Mouse (Mus musculus): Measurements from ENCODE around the gene Insrr.
"Not testable (repeated sequence)": the region's sequence is repeated elsewhere in the genome, so short reads cannot be mapped to it uniquely, and the experiment has no call there.

Insrr gene

DNA sequence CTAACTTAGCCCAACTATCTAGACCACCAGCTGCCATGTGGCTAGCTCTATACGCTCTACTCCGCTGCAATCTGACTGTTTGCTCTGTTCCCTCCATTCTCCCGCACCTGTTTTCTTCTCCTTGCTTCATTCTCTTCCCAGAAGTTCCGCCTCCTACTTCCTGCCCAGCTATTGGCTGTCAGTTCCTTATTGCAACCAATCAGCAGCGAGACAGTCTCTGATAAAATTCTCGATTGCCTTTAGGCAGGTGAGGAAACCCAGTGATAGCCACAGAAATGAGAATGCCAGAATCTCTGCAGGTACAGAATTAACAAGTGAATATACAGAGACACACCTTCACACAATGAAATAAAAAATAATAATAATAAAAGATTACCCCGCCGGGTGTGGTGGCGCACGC, 32.3 kb downstream of the Insrr start:
- no peak for DNase-seq (ENCODE audit: extremely low read depth, low read depth, low spot score)

- no peak for DNase-seq (ENCODE audit: extremely low read depth, low read depth, low spot score)
These were observed 35.5 kb downstream of the Insrr start for GRCm38 (mm10) chr3:87832109-87832859.

DNA sequence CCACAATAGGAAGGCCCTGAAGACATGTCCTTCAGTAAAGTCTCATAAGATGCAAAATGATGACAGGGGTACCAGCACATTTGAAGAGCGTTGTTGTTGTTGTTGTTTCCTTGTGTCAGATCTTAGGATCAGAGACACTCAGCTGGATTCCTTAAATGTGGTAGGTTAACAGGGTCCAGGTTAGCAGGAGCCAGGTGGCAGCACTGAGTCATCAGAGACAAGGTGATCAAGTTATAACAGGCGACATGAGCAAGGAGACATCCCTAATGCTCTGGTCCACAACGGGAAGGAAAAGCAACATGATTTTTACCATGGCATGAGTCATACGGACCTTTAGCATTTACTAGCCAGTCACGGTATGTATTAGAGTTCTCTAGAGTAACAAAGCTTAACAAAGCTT, 36.7 kb downstream of the Insrr start:
- no peak for DNase-seq (ENCODE audit: extremely low read depth, low read depth, low spot score)

DNA sequence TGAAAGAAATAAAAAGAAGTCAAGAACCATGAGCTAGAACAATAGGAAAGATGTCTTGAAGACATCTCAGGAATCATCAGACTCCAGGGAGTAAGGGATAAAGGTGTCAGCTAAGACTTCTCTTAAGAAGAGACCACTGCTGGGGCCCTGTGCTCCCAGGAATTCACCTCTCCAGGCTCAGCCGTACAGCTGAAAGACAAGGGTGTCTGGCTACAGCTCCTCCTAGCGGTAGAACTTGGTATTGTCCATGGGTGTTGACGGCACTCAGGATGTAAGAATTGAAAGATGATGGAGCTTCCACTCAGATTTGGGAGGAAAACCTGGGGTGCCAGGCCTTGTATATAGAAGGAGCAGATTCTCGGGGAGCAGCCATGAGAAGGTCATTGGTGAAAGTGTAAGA, 41.9 kb downstream of the Insrr start:
- no peak for DNase-seq (ENCODE audit: extremely low read depth, low read depth, low spot score)

GRCm38 (mm10) chr3:87840858-87841257, 44.1 kb downstream of the Insrr start:
- no peak for DNase-seq (ENCODE audit: extremely low read depth, low read depth, low spot score)

GRCm38 (mm10) chr3:87844981-87845380, 48.2 kb downstream of the Insrr start:
- no peak for DNase-seq (ENCODE audit: extremely low read depth, low read depth, low spot score)

GRCm38 (mm10) chr3:87846186-87846585, 49.4 kb downstream of the Insrr start:
- no peak for DNase-seq (ENCODE audit: extremely low read depth, low read depth, low spot score)

DNA sequence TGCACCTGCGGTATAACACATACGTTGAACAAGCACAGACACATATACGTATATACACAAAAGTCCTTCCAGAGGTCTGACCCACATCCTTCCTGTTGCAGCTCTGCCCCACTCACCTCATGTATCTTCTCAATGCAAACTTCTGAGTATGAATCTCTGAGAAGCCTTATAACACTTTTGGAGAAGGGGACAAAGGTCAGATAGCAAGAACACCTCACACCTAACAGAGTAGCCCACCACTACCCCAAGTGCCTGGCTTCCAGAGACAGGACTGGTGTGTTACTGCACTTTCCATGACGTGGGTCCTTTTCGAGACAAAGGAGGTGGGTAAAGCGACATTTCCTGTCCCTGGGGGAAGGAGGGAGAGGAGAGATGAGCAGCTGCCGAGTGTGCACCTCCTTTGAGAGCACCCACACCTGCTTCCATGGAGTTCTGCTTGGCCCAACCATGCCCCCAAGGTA, 49.9 kb downstream of the Insrr start, which contains the start of gene Sh2d2a:
Gene Sh2d2a (plus strand): TSS at position 106 of the 461 bp plus-strand sequence.
- DNase-seq (ENCODE audit: extremely low read depth, low read depth, low spot score), result no peak

- DNase-seq (ENCODE audit: extremely low read depth, low read depth, low spot score), result no peak
These were observed 50.9 kb downstream of the Insrr start for GRCm38 (mm10) chr3:87847680-87848079.

DNA sequence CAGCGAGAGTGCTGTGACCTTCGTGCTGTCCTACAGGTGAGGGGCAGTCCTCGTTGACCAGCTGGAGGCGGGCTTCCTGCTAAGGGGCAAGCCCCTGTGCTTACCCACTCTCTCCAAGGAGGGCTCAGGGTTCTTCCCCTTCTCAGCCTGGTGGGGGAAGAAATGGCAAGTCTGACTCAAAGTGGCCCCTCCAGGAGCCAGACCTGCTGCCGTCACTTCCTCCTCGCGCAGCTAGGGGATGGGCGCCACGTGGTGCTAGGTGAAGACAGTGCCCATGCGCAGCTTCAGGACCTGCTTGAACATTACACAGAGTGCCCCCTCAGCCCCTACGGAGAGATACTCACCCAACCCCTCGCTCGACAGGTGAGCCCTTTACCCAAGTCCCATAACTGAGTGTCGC, 52.4 kb downstream of the Insrr start:
- DNase-seq (ENCODE audit: extremely low read depth, low read depth, low spot score), result no peak

- no peak for DNase-seq (ENCODE audit: extremely low read depth, low read depth, low spot score)
These were observed 58.2 kb downstream of the Insrr start for GRCm38 (mm10) chr3:87854795-87855568.

DNA sequence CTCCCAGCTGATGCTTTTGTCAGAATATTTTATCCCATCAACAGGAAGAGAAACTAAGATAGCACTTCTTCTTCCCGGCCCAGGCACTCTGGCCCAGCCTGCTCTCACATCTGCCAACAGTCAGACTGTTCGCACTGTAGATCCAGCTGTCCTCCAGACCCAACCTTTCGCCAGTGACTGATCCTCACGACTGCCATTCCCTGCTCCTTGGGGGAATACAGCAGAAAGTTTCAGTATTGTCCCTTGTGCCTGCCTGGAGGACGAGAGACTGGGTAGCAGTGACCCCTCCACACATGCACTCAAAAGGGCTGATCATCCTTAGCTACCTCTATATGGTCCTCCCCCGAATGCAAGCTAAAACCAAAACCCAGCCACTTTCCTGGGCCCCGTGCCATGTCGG, 59.2 kb downstream of the Insrr start:
- no peak for DNase-seq (ENCODE audit: extremely low read depth, low read depth, low spot score)

DNA sequence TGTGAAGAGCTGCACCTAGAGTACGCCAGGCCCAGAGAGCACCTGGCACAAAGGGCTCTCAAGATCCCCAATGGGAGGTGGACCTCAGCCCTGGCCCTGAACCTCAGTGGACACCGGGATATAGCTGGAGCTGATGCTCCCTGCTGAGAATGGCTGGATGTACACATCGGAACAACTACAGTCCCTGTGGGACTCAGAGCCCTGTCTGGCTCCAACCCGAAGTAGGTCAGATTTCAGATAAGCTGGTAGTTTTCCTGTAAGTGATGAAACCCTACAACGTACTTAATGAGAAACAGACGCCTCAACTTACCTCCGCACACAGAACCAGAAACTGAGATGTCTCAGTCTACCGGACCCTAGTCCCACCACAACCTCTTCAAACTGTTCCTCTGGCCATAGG, 60.9 kb downstream of the Insrr start:
- no peak for DNase-seq (ENCODE audit: extremely low read depth, low read depth, low spot score)

- DNase-seq (ENCODE audit: extremely low read depth, low read depth, low spot score), result no peak
These were observed 63.1 kb downstream of the Insrr start for GRCm38 (mm10) chr3:87859813-87860212.

- not testable (repeated sequence) for DNase-seq (ENCODE audit: extremely low read depth, low read depth, low spot score)
These were observed 67.4 kb downstream of the Insrr start for GRCm38 (mm10) chr3:87864111-87864510.

Data from fat pad, adult 2 months (tissue).